Mouse (Mus musculus): Measurements from ENCODE around the gene 2410131K14Rik.
A peak's percentile ranks its signal among the peaks of the same experiment; 100 is the strongest.

Gene 2410131K14Rik

GRCm38 (mm10) chr5:118261181-118261580, 16.2 kb downstream of the 2410131K14Rik start:
- no peak for DNase-seq (ENCODE audit: low read depth, low spot score)

GRCm38 (mm10) chr5:118262418-118262817, 17.4 kb downstream of the 2410131K14Rik start:
- DNase-seq (ENCODE audit: low read depth, low spot score), result no peak

GRCm38 (mm10) chr5:118264279-118264678, 19.3 kb downstream of the 2410131K14Rik start:
- DNase-seq (ENCODE audit: low read depth, low spot score), result no peak

- no peak for DNase-seq (ENCODE audit: low read depth, low spot score)
Measured at GRCm38 (mm10) chr5:118265366-118265765, 20.3 kb downstream of the 2410131K14Rik start.

GRCm38 (mm10) chr5:118266309-118266708, 21.3 kb downstream of the 2410131K14Rik start:
- DNase-seq (ENCODE audit: low read depth, low spot score), result no peak

GRCm38 (mm10) chr5:118268987-118269386, 24.0 kb downstream of the 2410131K14Rik start:
- peak; percentile 21 for DNase-seq (ENCODE audit: low read depth, low spot score)

- DNase-seq (ENCODE audit: low read depth, low spot score), result no peak
Measured at GRCm38 (mm10) chr5:118271449-118272110, 26.6 kb downstream of the 2410131K14Rik start.

- no peak for DNase-seq (ENCODE audit: low read depth, low spot score)
Measured at GRCm38 (mm10) chr5:118273446-118273845, 28.4 kb downstream of the 2410131K14Rik start.

GRCm38 (mm10) chr5:118274546-118274945, 29.5 kb downstream of the 2410131K14Rik start:
- DNase-seq (ENCODE audit: low read depth, low spot score), result no peak

GRCm38 (mm10) chr5:118276281-118276680, 31.3 kb downstream of the 2410131K14Rik start:
- no peak for DNase-seq (ENCODE audit: low read depth, low spot score)

GRCm38 (mm10) chr5:118276711-118277110, 31.7 kb downstream of the 2410131K14Rik start:
- no peak for DNase-seq (ENCODE audit: low read depth, low spot score)

- DNase-seq (ENCODE audit: low read depth, low spot score), result no peak
Measured at GRCm38 (mm10) chr5:118277741-118278495, 32.9 kb downstream of the 2410131K14Rik start.

GRCm38 (mm10) chr5:118291453-118291852, 46.4 kb downstream of the 2410131K14Rik start:
- no peak for DNase-seq (ENCODE audit: low read depth, low spot score)

GRCm38 (mm10) chr5:118292476-118292875, 47.4 kb downstream of the 2410131K14Rik start:
- DNase-seq (ENCODE audit: low read depth, low spot score), result no peak

- DNase-seq (ENCODE audit: low read depth, low spot score), result no peak
Measured at GRCm38 (mm10) chr5:118294086-118294864, 49.2 kb downstream of the 2410131K14Rik start.

- no peak for DNase-seq (ENCODE audit: low read depth, low spot score)
Measured at GRCm38 (mm10) chr5:118294865-118295258, 49.8 kb downstream of the 2410131K14Rik start.

GRCm38 (mm10) chr5:118297338-118297746, 52.3 kb downstream of the 2410131K14Rik start:
- DNase-seq (ENCODE audit: low read depth, low spot score), result no peak

- DNase-seq (ENCODE audit: low read depth, low spot score), result no peak
Measured at GRCm38 (mm10) chr5:118299720-118300400, 54.8 kb downstream of the 2410131K14Rik start.

- no peak for DNase-seq (ENCODE audit: low read depth, low spot score)
Measured at GRCm38 (mm10) chr5:118302466-118303155, 57.6 kb downstream of the 2410131K14Rik start.

GRCm38 (mm10) chr5:118304970-118305618, 60.1 kb downstream of the 2410131K14Rik start:
- DNase-seq (ENCODE audit: low read depth, low spot score), result no peak

All from c-Kit-negative CD71-positive TER-119-positive erythroid progenitor cells, embryonic 14.5 days (primary cell).